Mouse (Mus musculus) kidney, adult 2 months (tissue): ENCODE data around the gene Laptm5.

Experiments
- CTCF ChIP-seq: fragments of 200-500 bp; conservative IDR thresholded peaks from 2 replicates; pipeline ENCODE4 v1.5.1; 2011; ENCODE audit warnings: low read depth, mild to moderate bottlenecking, control low read depth, low read length, moderate library complexity, mixed read lengths; ENCODE audit not compliant: insufficient read depth, insufficient read length
- POLR2A ChIP-seq: fragments of 200-500 bp; IDR thresholded peaks from one replicate; pipeline ENCODE4 v1.6.1; 2011; ENCODE audit warnings: low read depth, low read length, control low read depth

DNA sequence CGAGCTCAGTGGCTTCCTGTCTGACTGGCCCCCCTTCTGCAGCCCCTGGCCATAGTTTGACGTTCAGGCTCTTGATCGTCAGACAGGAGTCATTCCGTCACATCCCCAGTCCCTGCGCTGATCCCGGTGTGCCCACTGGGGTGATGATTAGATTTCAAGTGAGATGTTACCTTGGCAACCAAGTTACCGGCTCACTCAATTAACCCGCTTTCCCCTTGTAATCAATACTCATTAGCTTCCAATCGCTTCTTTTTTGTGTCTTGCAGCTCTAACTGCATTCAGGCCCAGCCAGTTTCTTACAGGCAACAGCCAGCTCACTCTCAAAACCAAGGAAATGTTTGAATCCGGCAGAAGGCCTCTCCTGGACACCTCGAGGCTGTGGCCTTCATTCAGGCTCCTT lies 40.5 kb upstream of the Laptm5 start:
- no peak for TF ChIP-seq CTCF
- no peak for TF ChIP-seq POLR2A
